Mouse (Mus musculus) neural tube, embryonic 13.5 days (tissue): ENCODE data around the gene Dst. TPM values are rescaled to one million over a fixed set of nuclear protein-coding genes. Genes with fewer than 3 reads are reported as not detected.

Experiments
- ATAC-seq: fragments of 200-750 bp; cut with Nextera tagmentation; 2 replicates; pipeline ENCODE4 v1.8.0; 2017; ENCODE audit warnings: low read depth, mild to moderate bottlenecking, moderate TSS enrichment, moderate library complexity
- H3K27ac ChIP-seq: fragments of 300-500 bp; sonication (generic); replicated peaks from 2 replicates; pipeline ENCODE4 v1.5.1; 2015; ENCODE audit warnings: moderate library complexity, mild to moderate bottlenecking, inconsistent platforms
- H3K27me3 ChIP-seq: fragments of 300-500 bp; sonication (generic); 2 replicates; pipeline ENCODE4 v1.6.1; 2015; ENCODE audit warnings: mild to moderate bottlenecking, inconsistent platforms
- H3K36me3 ChIP-seq: fragments of 300-500 bp; sonication (generic); 2 replicates; pipeline ENCODE4 v1.6.1; 2015; ENCODE audit warnings: mild to moderate bottlenecking, inconsistent platforms
- H3K4me1 ChIP-seq: fragments of 300-500 bp; sonication (generic); replicated peaks from 2 replicates; pipeline ENCODE4 v1.6.1; 2015; ENCODE audit warnings: inconsistent platforms
- H3K4me2 ChIP-seq: fragments of 300-500 bp; sonication (generic); 2 replicates; pipeline ENCODE4 v1.6.1; 2015; ENCODE audit warnings: inconsistent platforms, mild to moderate bottlenecking, moderate library complexity
- H3K4me3 ChIP-seq: fragments of 300-500 bp; sonication (generic); 2 replicates; pipeline ENCODE4 v1.5.1; 2015; ENCODE audit warnings: mild to moderate bottlenecking, inconsistent platforms
- H3K9ac ChIP-seq: fragments of 300-500 bp; sonication (generic); 2 replicates; pipeline ENCODE4 v1.6.1; 2015; ENCODE audit warnings: moderate library complexity, mild to moderate bottlenecking, inconsistent platforms
- H3K9me3 ChIP-seq: fragments of 300-500 bp; sonication (generic); 2 replicates; pipeline ENCODE4 v1.6.1; 2016; ENCODE audit warnings: inconsistent platforms
- WGBS: fragments of 180-500 bp; shearing (Covaris S2); methylation state at CpG from one replicate; pipeline ENCODE4 v1.1.7; 2015; 5-methylcytosine and 5-hydroxymethylcytosine counted together
- polyA plus RNA-seq: library from polyadenylated mRNA; unstranded; fragments of >200 nt; fragmentation: Nextera tagmentation; extraction: Ambion mirVana; gene quantifications from 2 replicates; pipeline ENCODE4 v1.2.1, GENCODE M21; 2015

The Dst gene
- 41.3 and 44.4 TPM in 2 replicates for polyA plus RNA-seq

DNA sequence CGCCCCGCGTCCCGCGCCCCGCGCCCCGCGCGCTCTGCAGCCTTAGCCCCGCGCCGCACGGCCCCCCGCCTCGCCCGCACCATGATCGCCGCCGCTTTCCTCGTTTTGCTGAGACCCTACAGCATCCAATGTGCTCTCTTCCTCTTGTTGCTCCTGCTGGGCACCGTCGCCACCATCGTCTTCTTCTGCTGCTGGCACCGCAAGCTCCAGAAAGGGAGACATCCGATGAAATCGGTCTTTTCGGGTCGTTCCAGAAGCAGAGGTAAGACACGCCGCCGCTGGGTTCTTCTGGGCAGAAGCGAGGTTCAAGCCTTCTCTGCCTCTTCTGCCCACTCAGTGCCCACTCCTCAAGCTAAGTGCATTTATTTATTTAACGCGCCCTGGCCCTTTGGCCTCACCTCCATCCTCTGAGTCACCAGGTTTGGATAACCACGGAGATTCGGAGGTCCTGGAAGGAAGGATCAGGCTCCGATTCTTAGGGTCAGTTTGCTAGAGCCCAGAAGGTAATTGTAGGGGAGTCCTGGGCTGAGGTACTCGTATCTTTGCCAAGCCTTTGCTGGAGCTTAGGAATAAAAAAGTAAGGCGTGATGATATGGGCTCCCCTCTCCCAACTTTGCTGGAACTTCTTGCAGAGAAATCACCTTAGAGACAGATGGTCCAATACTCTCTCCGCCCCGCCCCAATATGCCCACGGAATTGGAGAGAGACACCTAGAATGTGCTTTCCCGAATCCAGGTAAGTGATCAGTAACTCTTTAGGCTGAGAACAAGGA is at the start of gene Dst:
TSS of gene Dst (plus strand) at position 35 of the 772 bp plus-strand sequence.
- ATAC-seq: peak; percentile 2; the same call in 1 of the 2 replicates
- Histone ChIP-seq H3K4me2 (peak within 1 kb of the TSS; percentile 80), H3K36me3 (no peaks in the 10 kb centered on the region), H3K27ac (peak within 1 kb of the TSS; percentile 88), H3K9ac (peak within 1 kb of the TSS; percentile 84), H3K9me3 (no peaks in the 10 kb centered on the region), H3K4me3 (peak within 1 kb of the TSS; percentile 66), H3K27me3 (peaks cover 22% of the 10 kb centered on the region), H3K4me1 (peaks cover 24% of the 10 kb centered on the region)
- WGBS: 3% methylated on average over 44 of the region's 44 CpGs

DNA sequence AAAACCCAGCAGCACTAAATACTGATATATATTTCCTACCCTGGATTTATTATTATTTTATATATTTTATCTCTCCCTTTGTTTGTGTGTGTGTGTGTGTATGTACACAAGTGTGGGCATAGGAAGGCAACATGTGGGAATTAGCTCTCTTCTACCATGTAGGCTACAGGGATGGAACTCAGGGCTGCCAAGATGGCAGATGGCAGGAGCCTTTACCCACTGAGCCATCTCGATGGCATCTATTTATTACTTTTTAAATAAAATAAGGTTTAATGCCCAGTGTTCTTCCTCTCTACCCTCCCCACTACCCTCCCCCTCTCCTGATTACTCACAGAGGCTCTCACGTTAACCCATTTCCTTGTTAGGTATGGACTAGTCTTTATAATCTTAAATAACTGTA is 39.0 kb upstream of the Dst start:
- Histone ChIP-seq H3K27ac (no peak overlapping the region), H3K27me3 (no peaks in the 10 kb centered on the region), H3K4me3 (no peak overlapping the region), H3K9me3 (no peaks in the 10 kb centered on the region), H3K4me1 (no peaks in the 10 kb centered on the region), H3K36me3 (no peaks in the 10 kb centered on the region), H3K4me2 (no peak overlapping the region), H3K9ac (no peak overlapping the region)
- WGBS: 84% methylated on average over 2 of the region's 2 CpGs
- no peak for ATAC-seq

DNA sequence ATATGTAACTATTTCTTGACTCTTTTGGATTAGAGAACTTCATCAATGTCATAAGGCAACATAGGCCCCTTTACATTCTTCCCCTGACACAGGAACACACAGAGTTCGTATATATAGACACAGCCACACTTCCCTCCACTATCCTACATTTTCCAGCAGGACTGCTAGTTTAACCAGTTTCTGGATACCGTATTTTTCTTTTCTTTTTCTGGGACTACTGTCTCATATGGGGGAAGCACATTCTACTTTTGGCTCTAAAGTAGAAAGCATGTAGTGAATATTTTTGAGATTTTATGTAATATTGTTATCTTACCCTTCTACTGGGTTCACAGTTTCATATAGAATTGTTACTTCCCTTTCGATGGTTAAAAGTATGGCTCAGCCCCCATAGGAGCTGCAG is 38.6 kb upstream of the Dst start:
- Histone ChIP-seq H3K4me2 (no peak overlapping the region), H3K9ac (no peak overlapping the region), H3K36me3 (no peaks in the 10 kb centered on the region), H3K9me3 (no peaks in the 10 kb centered on the region), H3K4me1 (no peaks in the 10 kb centered on the region), H3K27ac (no peak overlapping the region), H3K27me3 (no peaks in the 10 kb centered on the region), H3K4me3 (no peak overlapping the region)
- 92% methylated on average over 3 of the region's 3 CpGs for WGBS
- no peak for ATAC-seq

DNA sequence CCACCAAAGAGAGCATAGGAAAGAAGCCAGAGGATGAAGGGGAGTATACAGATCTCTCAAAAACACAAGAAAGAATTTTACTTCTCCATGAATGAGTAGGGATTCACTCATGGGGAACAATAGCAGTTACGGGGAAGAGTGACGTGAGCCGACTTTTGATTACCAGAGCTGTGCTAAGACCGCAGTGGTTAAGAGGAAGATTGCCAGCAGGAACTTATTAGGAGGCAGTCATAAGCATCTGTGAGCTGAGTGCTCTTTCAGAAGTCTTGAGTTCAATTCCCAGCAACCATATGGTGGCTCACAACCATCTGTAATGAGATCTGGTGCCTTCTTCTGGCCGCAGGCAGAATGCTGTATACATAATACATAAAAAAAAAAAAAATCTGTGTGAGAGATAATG is 34.5 kb upstream of the Dst start:
- H3K4me3 ChIP-seq: no peak overlapping the region

DNA sequence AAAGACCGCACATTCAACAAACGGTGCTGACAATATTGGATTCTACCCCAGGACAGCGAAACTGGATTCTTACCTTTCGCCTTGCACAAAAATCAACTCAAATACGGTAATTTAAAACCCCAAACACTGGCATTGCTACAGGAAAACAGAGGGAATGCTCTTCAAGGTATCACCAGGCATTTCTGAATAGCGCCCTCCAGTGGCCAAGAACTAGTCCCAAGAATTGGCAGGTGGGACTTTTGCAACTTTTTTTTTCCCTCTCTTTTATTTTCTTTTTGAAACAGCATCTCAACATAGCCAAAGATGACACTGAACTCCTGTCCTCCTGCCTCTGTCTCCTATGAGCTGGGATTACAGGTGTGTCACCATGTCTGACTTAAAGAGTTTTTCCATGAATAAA is 32.3 kb upstream of the Dst start:
- no peak for ATAC-seq
- no peaks in the 10 kb centered on the region for H3K27me3 ChIP-seq
- no peak overlapping the region for H3K4me3 ChIP-seq
- H3K9me3 ChIP-seq: no peaks in the 10 kb centered on the region
- H3K36me3 ChIP-seq: no peaks in the 10 kb centered on the region
- H3K4me1 ChIP-seq: no peaks in the 10 kb centered on the region
- no peak overlapping the region for H3K9ac ChIP-seq
- H3K27ac ChIP-seq: no peak overlapping the region
- H3K4me2 ChIP-seq: no peak overlapping the region
- 56% methylated on average over 6 of the region's 6 CpGs for whole genome bisulfite sequencing

More for the DNA sequence above, 34.5 kb upstream of the Dst start:
- no peak for ATAC-seq
- Histone ChIP-seq H3K27me3 (no peaks in the 10 kb centered on the region), H3K9me3 (no peaks in the 10 kb centered on the region), H3K9ac (no peak overlapping the region), H3K4me1 (no peaks in the 10 kb centered on the region), H3K27ac (no peak overlapping the region), H3K4me2 (no peak overlapping the region), H3K36me3 (no peaks in the 10 kb centered on the region)
- 86% methylated on average over 5 of the region's 5 CpGs for WGBS

DNA sequence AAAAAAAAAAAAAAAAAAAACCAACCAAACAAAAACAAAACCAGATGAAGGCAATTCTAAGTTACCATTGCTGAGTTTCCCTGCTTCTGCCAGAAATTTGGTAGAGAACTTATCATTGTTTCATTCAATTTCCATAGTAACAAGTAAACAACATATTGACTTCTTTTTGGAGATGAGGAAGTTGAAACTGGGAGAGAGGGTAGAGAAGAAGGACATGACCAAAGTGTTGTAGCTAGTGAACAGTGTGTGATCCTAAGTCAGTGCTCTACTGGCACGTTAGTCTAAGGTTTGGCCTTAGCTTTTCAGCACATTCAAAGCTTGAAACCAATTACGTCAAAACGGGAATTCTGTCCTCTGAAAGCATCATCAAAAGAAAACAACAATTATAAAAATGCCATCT is 31.6 kb upstream of the Dst start:
- Histone ChIP-seq H3K4me2 (no peak overlapping the region), H3K27ac (no peak overlapping the region), H3K4me1 (no peaks in the 10 kb centered on the region), H3K36me3 (no peaks in the 10 kb centered on the region), H3K27me3 (no peaks in the 10 kb centered on the region), H3K9me3 (no peaks in the 10 kb centered on the region), H3K4me3 (no peak overlapping the region), H3K9ac (no peak overlapping the region)
- ATAC-seq: no peak
- WGBS: 91% methylated on average over 3 of the region's 3 CpGs

DNA sequence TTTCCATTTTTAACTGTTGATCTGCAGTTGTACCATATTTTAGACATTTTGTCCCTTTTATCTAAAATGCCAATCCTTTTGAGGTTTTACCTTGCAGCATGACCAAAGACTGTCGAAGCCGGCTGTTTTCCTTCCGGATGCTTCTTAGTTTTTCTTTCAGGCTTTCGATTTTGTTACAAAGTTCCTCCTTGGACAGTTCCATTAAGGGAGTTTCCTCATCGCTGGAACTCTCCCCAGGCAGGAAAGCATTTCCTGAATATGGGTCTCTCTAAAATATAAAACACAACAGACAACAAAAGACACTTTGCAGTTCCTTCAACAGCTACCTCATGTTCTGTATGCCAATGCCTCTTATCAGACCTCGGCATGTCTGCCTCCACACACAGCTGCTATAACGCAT is 29.9 kb upstream of the Dst start:
- H3K9ac ChIP-seq: no peak overlapping the region
- H3K4me1 ChIP-seq: no peaks in the 10 kb centered on the region
- no peaks in the 10 kb centered on the region for H3K36me3 ChIP-seq
- no peak overlapping the region for H3K4me3 ChIP-seq
- no peak overlapping the region for H3K27ac ChIP-seq
- no peak overlapping the region for H3K4me2 ChIP-seq
- no peaks in the 10 kb centered on the region for H3K9me3 ChIP-seq
- 88% methylated on average over 7 of the region's 7 CpGs for WGBS
- H3K27me3 ChIP-seq: no peaks in the 10 kb centered on the region
- ATAC-seq: no peak

DNA sequence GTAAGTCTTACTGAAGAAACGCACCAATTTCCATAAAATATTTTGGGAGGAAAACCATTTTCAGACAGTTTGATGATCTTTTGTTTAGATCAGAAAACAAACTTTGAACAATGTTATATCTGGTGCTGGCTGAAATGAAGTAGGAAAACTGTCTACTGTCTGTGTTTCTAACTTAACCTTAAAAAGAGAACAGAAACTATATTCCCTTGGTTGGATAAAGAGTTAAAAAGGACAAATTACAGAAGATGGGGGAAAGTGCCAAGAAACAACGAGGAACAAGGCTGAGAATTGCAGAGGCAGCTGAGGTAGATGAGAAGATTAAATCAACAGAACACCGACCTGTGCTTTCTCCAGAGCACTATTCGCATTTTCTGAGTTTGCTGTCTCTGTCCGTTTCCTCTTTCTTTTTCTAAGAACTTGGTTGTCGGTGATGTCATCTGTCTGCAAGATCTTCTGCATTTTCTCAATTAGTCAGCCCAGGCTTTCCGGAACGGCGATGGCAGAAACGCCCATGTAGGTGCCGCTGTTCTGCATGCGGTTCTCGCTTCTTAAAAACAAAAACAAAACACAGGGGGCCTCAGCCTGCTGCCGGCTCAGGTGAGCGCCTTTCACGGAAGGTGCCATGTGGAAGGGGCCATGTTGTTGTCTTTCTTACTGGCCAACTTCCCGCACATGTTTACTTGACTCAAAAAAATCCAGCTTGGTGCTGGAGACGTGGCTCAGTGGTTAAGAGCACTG is 24.8 kb upstream of the Dst start:
- Histone ChIP-seq H3K4me1 (no peaks in the 10 kb centered on the region), H3K9me3 (no peaks in the 10 kb centered on the region), H3K27me3 (no peaks in the 10 kb centered on the region), H3K4me2 (peak overlapping the region; percentile 37), H3K4me3 (no peak overlapping the region), H3K27ac (no peak overlapping the region), H3K36me3 (no peaks in the 10 kb centered on the region), H3K9ac (no peak overlapping the region)
- 29% methylated on average over 18 of the region's 18 CpGs for WGBS
- ATAC-seq: no peak

DNA sequence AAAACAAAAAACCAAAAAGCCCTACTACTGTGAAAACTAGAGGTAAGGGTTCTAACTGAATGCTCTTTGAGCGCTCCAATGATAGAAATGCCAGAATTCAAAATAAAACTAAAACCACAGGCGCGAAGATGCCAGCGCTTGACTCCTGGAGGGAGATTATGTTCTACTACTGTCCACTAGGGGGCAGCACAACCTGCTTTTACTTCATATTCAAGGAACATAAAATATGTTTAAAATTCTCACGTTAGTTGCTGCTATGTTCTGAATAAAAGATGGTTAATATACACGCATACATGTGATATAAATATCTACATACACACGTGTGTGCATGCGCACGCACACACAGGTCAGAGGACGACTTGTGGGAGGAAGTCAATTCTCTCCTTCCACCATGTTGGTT is 15.2 kb upstream of the Dst start:
- no peaks in the 10 kb centered on the region for H3K36me3 ChIP-seq
- no peak overlapping the region for H3K9ac ChIP-seq
- no peak overlapping the region for H3K4me3 ChIP-seq
- no peak for ATAC-seq
- H3K27me3 ChIP-seq: no peaks in the 10 kb centered on the region
- H3K27ac ChIP-seq: no peak overlapping the region
- H3K9me3 ChIP-seq: no peaks in the 10 kb centered on the region
- H3K4me1 ChIP-seq: no peaks in the 10 kb centered on the region
- 70% methylated on average over 10 of the region's 10 CpGs for WGBS
- H3K4me2 ChIP-seq: no peak overlapping the region

DNA sequence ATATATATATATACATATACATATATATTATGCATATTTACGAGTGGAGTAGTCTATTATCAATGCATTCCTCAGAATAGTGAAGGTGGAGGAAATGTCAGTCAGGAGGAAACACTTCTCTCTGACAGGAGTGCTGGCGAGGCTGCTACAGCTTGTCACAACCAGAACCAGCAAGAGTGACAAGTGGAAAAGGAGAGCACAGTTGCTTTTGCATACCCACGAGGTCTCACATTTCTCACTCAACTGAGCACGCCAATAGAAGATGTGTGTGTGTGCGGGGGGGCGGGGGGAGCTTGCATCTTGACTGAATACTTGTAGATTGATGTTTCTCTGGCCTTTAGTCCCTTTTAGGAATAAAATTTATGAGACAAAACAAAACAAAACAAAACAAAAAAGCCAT is 11.9 kb upstream of the Dst start:
- ATAC-seq: no peak
- Histone ChIP-seq H3K4me1 (no peaks in the 10 kb centered on the region), H3K9me3 (no peaks in the 10 kb centered on the region), H3K9ac (no peak overlapping the region), H3K4me2 (no peak overlapping the region), H3K36me3 (no peaks in the 10 kb centered on the region), H3K27me3 (no peaks in the 10 kb centered on the region), H3K4me3 (no peak overlapping the region), H3K27ac (no peak overlapping the region)
- WGBS: 75% methylated on average over 6 of the region's 6 CpGs

DNA sequence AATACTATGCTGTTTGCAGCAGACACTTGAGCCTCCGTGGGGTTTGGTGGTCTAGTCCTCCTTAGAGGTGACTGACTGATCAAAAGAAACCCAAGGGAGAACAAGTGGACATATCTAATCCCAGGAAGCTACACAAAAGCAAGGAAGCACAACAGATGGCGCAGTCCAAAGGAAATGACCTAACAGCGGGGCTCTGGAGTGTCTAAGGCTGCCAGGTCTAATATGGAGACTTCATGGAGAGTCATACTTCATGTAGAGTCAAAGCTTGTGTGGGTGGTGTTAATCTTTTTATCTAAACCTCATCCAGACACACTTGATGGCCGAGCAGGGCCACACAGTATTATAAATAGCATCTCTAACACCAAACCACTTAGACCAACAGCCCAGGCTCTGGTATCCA is 11.4 kb upstream of the Dst start:
- H3K9ac ChIP-seq: no peak overlapping the region
- 81% methylated on average over 4 of the region's 4 CpGs for WGBS
- no peaks in the 10 kb centered on the region for H3K9me3 ChIP-seq
- H3K4me3 ChIP-seq: no peak overlapping the region
- no peak for ATAC-seq
- H3K36me3 ChIP-seq: no peaks in the 10 kb centered on the region
- no peaks in the 10 kb centered on the region for H3K4me1 ChIP-seq
- H3K27me3 ChIP-seq: no peaks in the 10 kb centered on the region
- H3K4me2 ChIP-seq: no peak overlapping the region
- no peak overlapping the region for H3K27ac ChIP-seq

DNA sequence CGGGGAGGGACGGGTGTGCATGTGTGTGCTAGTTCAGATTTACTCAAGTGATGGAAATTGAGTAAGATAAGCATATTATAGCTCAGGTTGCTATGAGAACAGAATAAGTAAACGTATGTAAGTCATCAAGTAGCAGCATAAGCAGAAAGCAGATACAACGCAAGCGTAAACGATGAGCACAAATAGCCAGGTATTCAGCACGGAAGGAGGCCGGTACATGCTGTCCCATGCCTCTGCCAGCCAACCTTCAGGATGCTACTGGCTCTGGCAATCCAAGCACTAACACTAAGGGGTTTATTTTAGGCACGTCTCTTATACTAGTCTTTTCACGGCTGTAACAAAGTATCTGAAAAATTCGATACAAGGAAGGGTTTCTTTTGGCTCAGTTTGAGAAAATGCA is 10.6 kb upstream of the Dst start:
- WGBS: 93% methylated on average over 11 of the region's 11 CpGs
- no peaks in the 10 kb centered on the region for H3K9me3 ChIP-seq

More for the DNA sequence above, 10.6 kb upstream of the Dst start:
- Histone ChIP-seq H3K4me2 (no peak overlapping the region), H3K9ac (no peak overlapping the region), H3K27ac (no peak overlapping the region), H3K27me3 (no peaks in the 10 kb centered on the region), H3K4me1 (no peaks in the 10 kb centered on the region), H3K4me3 (no peak overlapping the region), H3K36me3 (no peaks in the 10 kb centered on the region)
- no peak for ATAC-seq
